Mouse (Mus musculus) midbrain, embryonic 14.5 days (tissue): ENCODE results near the gene Exoc3l. TPM values are rescaled to one million over a fixed set of nuclear protein-coding genes. Genes with fewer than 3 reads are reported as not detected.

Source experiments
- ATAC-seq: fragments of 200-750 bp; cut with Nextera tagmentation; 2 replicates; pipeline ENCODE4 v1.8.0; 2017; ENCODE audit warnings: moderate number of reproducible peaks, moderate library complexity; ENCODE audit not compliant: low FRiP score, low TSS enrichment
- DNase-seq: peaks from one replicate; pipeline ENCODE4 v3.0.0-alpha.2; 2015
- H3K27ac ChIP-seq: fragments of 300-500 bp; sonication (generic); replicated peaks from 2 replicates; pipeline ENCODE4 v1.5.1; 2014; ENCODE audit warnings: mild to moderate bottlenecking, low read depth, low read length, moderate library complexity
- H3K27me3 ChIP-seq: fragments of 300-500 bp; sonication (generic); 2 replicates; pipeline ENCODE4 v1.6.1; 2014; ENCODE audit warnings: low read length, control low read depth, mixed read lengths; ENCODE audit not compliant: control insufficient read depth, insufficient read depth
- H3K36me3 ChIP-seq: fragments of 300-500 bp; sonication (generic); 2 replicates; pipeline ENCODE4 v1.6.1; 2014; ENCODE audit warnings: low read length, control low read depth; ENCODE audit not compliant: control insufficient read depth, insufficient read depth
- H3K4me1 ChIP-seq: fragments of 300-500 bp; sonication (generic); 2 replicates; pipeline ENCODE4 v1.6.1; 2014; ENCODE audit warnings: mild to moderate bottlenecking, antibody characterized with exemption, low read length, control low read depth; ENCODE audit not compliant: control insufficient read depth, insufficient read depth
- H3K4me2 ChIP-seq: fragments of 300-500 bp; sonication (generic); 2 replicates; pipeline ENCODE4 v1.6.1; 2014; ENCODE audit warnings: mild to moderate bottlenecking, low read length, moderate library complexity
- H3K4me3 ChIP-seq: fragments of 300-500 bp; sonication (generic); replicated peaks from 2 replicates; pipeline ENCODE4 v1.5.1; 2014; ENCODE audit warnings: low read depth, low read length
- H3K9ac ChIP-seq: fragments of 300-500 bp; sonication (generic); replicated peaks from 2 replicates; pipeline ENCODE4 v1.6.1; 2014; ENCODE audit warnings: mild to moderate bottlenecking, low read length, moderate library complexity
- H3K9me3 ChIP-seq: fragments of 300-500 bp; sonication (generic); 2 replicates; pipeline ENCODE4 v1.6.1; 2016; ENCODE audit warnings: low read length, control low read depth, mixed read lengths; ENCODE audit not compliant: control insufficient read depth
- WGBS: fragments of 180-500 bp; shearing (Covaris S2); extraction: QIAGEN DNeasy Blood & Tissue Kit; methylation state at CpG from one replicate; pipeline ENCODE4 v1.1.7; 2014; 5-methylcytosine and 5-hydroxymethylcytosine counted together
- microRNA counts: library from miRNA; unstranded; fragments of <30 nt; microRNA quantifications from one replicate; lab custom pipeline; 2016
- microRNA-seq: library from miRNA; unstranded; fragments of <30 nt; microRNA quantifications from one replicate; pipeline ENCODE4, GENCODE M21; 2016
- polyA plus RNA-seq: library from polyadenylated mRNA; unstranded; fragments of >200 nt; fragmentation: Nextera tagmentation; extraction: Ambion mirVana; gene quantifications from 2 replicates; pipeline ENCODE4 v1.2.1, GENCODE M21; 2014

Exoc3l gene
- polyA plus RNA-seq, 1 experiment from 2014 or later = 13.1 TPM

- peak overlapping the region; percentile 49 for H3K4me3 ChIP-seq
- H3K9me3 ChIP-seq = no peaks in the 10 kb centered on the region
- H3K27ac ChIP-seq = 0 out of 2 replicates have a peak overlapping the region, but pooled peaks have one; percentile 14
- peak overlapping the region; percentile 48 for H3K9ac ChIP-seq
- peak overlapping the region; percentile 99 for H3K4me2 ChIP-seq
- DNase-seq (peak; percentile 94), ATAC-seq (peak; percentile 82)
- under 1% methylated on average over 74 of the region's 74 CpGs for WGBS
- H3K27me3 ChIP-seq = peaks cover 34% of the 10 kb centered on the region
- H3K4me1 ChIP-seq = peaks cover 17% of the 10 kb centered on the region
- peaks cover 33% of the 10 kb centered on the region for H3K36me3 ChIP-seq
These were observed 41.5 kb downstream of the Exoc3l start for GRCm38 (mm10) chr8:105254152-105254965.

- 32% methylated on average over 20 of the region's 20 CpGs for WGBS
These were observed 42.1 kb downstream of the Exoc3l start for GRCm38 (mm10) chr8:105253766-105254151.

GRCm38 (mm10) chr8:105252680-105253537 lies 43.0 kb downstream of the Exoc3l start:
- Histone ChIP-seq H3K27me3 (peaks cover 20% of the 10 kb centered on the region), H3K4me3 (no peak overlapping the region), H3K4me1 (peaks cover 11% of the 10 kb centered on the region), H3K27ac (no peak overlapping the region), H3K9ac (no peak overlapping the region; the same call in 1 of the 2 replicates), H3K9me3 (no peaks in the 10 kb centered on the region), H3K4me2 (no peak overlapping the region), H3K36me3 (peaks cover 47% of the 10 kb centered on the region)
- DNase-seq (no peak), ATAC-seq (no peak)
- WGBS = 91% methylated on average over 10 of the region's 10 CpGs

More at GRCm38 (mm10) chr8:105253766-105254151, 42.1 kb downstream of the Exoc3l start:
- Histone ChIP-seq H3K4me3 (peak overlapping the region; percentile 49), H3K36me3 (peaks cover 39% of the 10 kb centered on the region), H3K4me1 (peaks cover 11% of the 10 kb centered on the region), H3K9me3 (no peaks in the 10 kb centered on the region), H3K4me2 (peak overlapping the region; percentile 99), H3K27ac (no peak overlapping the region), H3K9ac (peak overlapping the region; percentile 48), H3K27me3 (peaks cover 28% of the 10 kb centered on the region)
- ATAC-seq (peak; percentile 7; the same call in 1 of the 2 replicates), DNase-seq (no peak)

- Histone ChIP-seq H3K27ac (no peak overlapping the region), H3K9ac (no peak overlapping the region), H3K36me3 (peaks cover 54% of the 10 kb centered on the region), H3K4me3 (no peak overlapping the region), H3K4me2 (no peak overlapping the region), H3K27me3 (peaks cover 13% of the 10 kb centered on the region), H3K4me1 (peaks cover 11% of the 10 kb centered on the region), H3K9me3 (no peaks in the 10 kb centered on the region)
- 92% methylated on average over 6 of the region's 6 CpGs for WGBS
- no peak for ATAC-seq
- no peak for DNase-seq
These were observed 43.9 kb downstream of the Exoc3l start for GRCm38 (mm10) chr8:105251954-105252353.

GRCm38 (mm10) chr8:105241016-105241415 lies 54.9 kb downstream of the Exoc3l start:
- peaks cover 43% of the 10 kb centered on the region for H3K36me3 ChIP-seq
- 97% methylated on average over 7 of the region's 7 CpGs for WGBS

More at GRCm38 (mm10) chr8:105241016-105241415, 54.9 kb downstream of the Exoc3l start:
- Histone ChIP-seq H3K4me3 (no peak overlapping the region), H3K9me3 (no peaks in the 10 kb centered on the region), H3K9ac (no peak overlapping the region), H3K27ac (no peak overlapping the region), H3K27me3 (no peaks in the 10 kb centered on the region), H3K4me2 (no peak overlapping the region), H3K4me1 (no peaks in the 10 kb centered on the region)
- DNase-seq (no peak), ATAC-seq (no peak)

MicroRNAs within 50 kb of the gene (microRNA counts, 519-probe panel; counts per million panel counts)
- 4,161 counts per million, percentile 28 among the panel's probes with 10 or more counts for microRNA mmu-miR-328 (lab: Ali Mortazavi, UCI)

Small RNAs within 50 kb of the gene (microRNA-seq; reads per million reads assigned to microRNA genes)
- not detected for gene Gm27320
- 412 reads per million, percentile 71 among the genes with 10 or more reads in this experiment for gene Mir328

Other genes starting within 250 kb of the Exoc3l start
- not detected in 2 replicates for gene Ces3a, start 247.5 kb downstream of the Exoc3l start, polyA plus RNA-seq
- gene Ces3b, start 212.3 kb downstream of the Exoc3l start, polyA plus RNA-seq = not detected in 2 replicates
- gene Ces4a, start 164.3 kb downstream of the Exoc3l start, polyA plus RNA-seq = not detected in 2 replicates
- gene Cbfb, start 125.4 kb downstream of the Exoc3l start, polyA plus RNA-seq = 25.7 and 34.7 TPM in 2 replicates
- gene D230025D16Rik, start 71.0 kb downstream of the Exoc3l start, polyA plus RNA-seq = 38.7 and 39.9 TPM in 2 replicates
- 3.2 and 5.6 TPM in 2 replicates for gene B3gnt9, start 40.9 kb downstream of the Exoc3l start, polyA plus RNA-seq
- 13.5 and 15.0 TPM in 2 replicates for gene Tradd, start 31.5 kb downstream of the Exoc3l start, polyA plus RNA-seq
- 0.72 and 0.96 TPM in 2 replicates for gene Fbxl8, start 31.5 kb downstream of the Exoc3l start, polyA plus RNA-seq
- 0.14 and 0.35 TPM in 2 replicates for gene Hsf4, start 26.3 kb downstream of the Exoc3l start, polyA plus RNA-seq
- gene Nol3, start 20.0 kb downstream of the Exoc3l start, polyA plus RNA-seq = 3.0 and 4.2 TPM in 2 replicates
- 65.7 and 98.8 TPM in 2 replicates for gene 4931428F04Rik, start 6.2 kb downstream of the Exoc3l start, polyA plus RNA-seq
- 43.9 and 51.7 TPM in 2 replicates for gene E2f4, start 1.6 kb upstream of the Exoc3l start, polyA plus RNA-seq
- 0.55 and 1.1 TPM in 2 replicates for gene Elmo3, start 9.5 kb upstream of the Exoc3l start, polyA plus RNA-seq
- 0.72 and 0.86 TPM in 2 replicates for gene Lrrc29, start 30.2 kb upstream of the Exoc3l start, polyA plus RNA-seq
- gene Tmem208, start 30.3 kb upstream of the Exoc3l start, polyA plus RNA-seq = 122 and 149 TPM in 2 replicates
- gene Fhod1, start 51.9 kb upstream of the Exoc3l start, polyA plus RNA-seq = 0.59 and 0.84 TPM in 2 replicates
- gene Slc9a5, start 52.7 kb upstream of the Exoc3l start, polyA plus RNA-seq = 8.3 and 10.2 TPM in 2 replicates
- gene Plekhg4, start 77.2 kb upstream of the Exoc3l start, polyA plus RNA-seq = 1.4 and 3.0 TPM in 2 replicates
- gene Kctd19, start 117.4 kb upstream of the Exoc3l start, polyA plus RNA-seq = not detected in 2 replicates
- 1.5 and 1.7 TPM in 2 replicates for gene Lrrc36, start 117.5 kb upstream of the Exoc3l start, polyA plus RNA-seq
- gene Tppp3, start 175.4 kb upstream of the Exoc3l start, polyA plus RNA-seq = 91.3 and 108 TPM in 2 replicates
- gene Zdhhc1, start 200.8 kb upstream of the Exoc3l start, polyA plus RNA-seq = 25.2 and 26.4 TPM in 2 replicates
- gene Hsd11b2, start 222.7 kb upstream of the Exoc3l start, polyA plus RNA-seq = 5.9 and 9.7 TPM in 2 replicates